Mouse (Mus musculus) 3134 (cell line): ENCODE data around the gene Cdc6.

Source experiments
- DNase-seq: peaks from one replicate; pipeline ENCODE4 v3.0.0-alpha.2; 2011; ENCODE audit warnings: low spot score; ENCODE audit not compliant: insufficient read length; ENCODE audit errors: extremely low read depth

Cdc6 gene

GRCm38 (mm10) chr11:98907437-98908173 lies at the start of gene Cdc6:
Gene Cdc6, plus strand, starts transcription at chr11:98907801.
- DNase-seq, result peak; percentile 96

- peak; percentile 50 for DNase-seq
Measured at GRCm38 (mm10) chr11:98858759-98859731, 48.6 kb upstream of the Cdc6 start.

GRCm38 (mm10) chr11:98863028-98863750 lies 44.4 kb upstream of the Cdc6 start, which contains the start of gene Wipf2:
Gene Wipf2, plus strand, starts transcription at chr11:98863638.
- DNase-seq, result peak; percentile 97

GRCm38 (mm10) chr11:98863751-98864429 lies 43.7 kb upstream of the Cdc6 start:
- DNase-seq, result no peak

GRCm38 (mm10) chr11:98867293-98867692 lies 40.3 kb upstream of the Cdc6 start:
- DNase-seq, result no peak

GRCm38 (mm10) chr11:98869906-98870305 lies 37.7 kb upstream of the Cdc6 start:
- no peak for DNase-seq

- DNase-seq, result no peak
Measured at GRCm38 (mm10) chr11:98870791-98871190, 36.8 kb upstream of the Cdc6 start.

- no peak for DNase-seq
Measured at GRCm38 (mm10) chr11:98871416-98871815, 36.2 kb upstream of the Cdc6 start.

GRCm38 (mm10) chr11:98872040-98872439 lies 35.6 kb upstream of the Cdc6 start:
- DNase-seq, result no peak

- no peak for DNase-seq
Measured at GRCm38 (mm10) chr11:98873900-98874299, 33.7 kb upstream of the Cdc6 start.

GRCm38 (mm10) chr11:98877001-98877400 lies 30.6 kb upstream of the Cdc6 start:
- DNase-seq, result no peak

GRCm38 (mm10) chr11:98887703-98888102 lies 19.9 kb upstream of the Cdc6 start:
- no peak for DNase-seq

- DNase-seq, result no peak
Measured at GRCm38 (mm10) chr11:98889077-98889476, 18.5 kb upstream of the Cdc6 start.

GRCm38 (mm10) chr11:98889977-98890376 lies 17.6 kb upstream of the Cdc6 start:
- no peak for DNase-seq

GRCm38 (mm10) chr11:98892426-98892825 lies 15.2 kb upstream of the Cdc6 start:
- no peak for DNase-seq

- DNase-seq, result no peak
Measured at GRCm38 (mm10) chr11:98900529-98901125, 7.0 kb upstream of the Cdc6 start.

- DNase-seq, result no peak
Measured at GRCm38 (mm10) chr11:98902621-98903245, 4.9 kb upstream of the Cdc6 start.

GRCm38 (mm10) chr11:98904577-98904976 lies 3.0 kb upstream of the Cdc6 start:
- DNase-seq, result no peak

- DNase-seq, result no peak
Measured at GRCm38 (mm10) chr11:98905033-98905432, 2.6 kb upstream of the Cdc6 start.
